ENCODE assay signal across 31 mouse cellular contexts in the genomic region with DNA sequence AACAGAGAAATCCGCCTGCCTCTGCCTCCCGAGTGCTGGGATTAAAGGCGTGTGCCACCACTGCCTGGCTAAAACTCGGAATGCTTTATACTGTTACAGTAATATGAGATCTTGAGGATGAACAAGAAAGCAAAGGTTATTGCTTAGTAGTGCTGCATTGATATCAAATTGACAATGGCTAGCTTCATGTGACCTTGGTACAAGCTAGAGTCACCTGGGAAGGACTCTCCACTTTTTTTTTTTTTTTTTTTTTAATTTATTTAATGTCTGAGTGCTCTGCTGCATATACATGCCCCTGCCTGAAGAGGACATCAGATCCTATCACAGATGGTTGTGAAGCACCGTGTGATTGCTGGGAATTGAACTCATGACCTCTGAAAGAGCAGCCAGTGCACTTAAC.
"Had no signal": no experiment of that assay in that cellular context is flagged by ENCODE, and none has a peak within 500 bp of the region (broad histone marks: within the 10 kb centered on the region; RNA-seq: fewer than 3 reads in every experiment).

No protein-coding gene starts in this region.

- H3K9me3 ChIP-seq: limb, embryonic 10.5 days; limb, embryonic 15.5 days; liver, embryonic 15.5 days; lung, embryonic 15.5 days; midbrain, embryonic 12.5 days; midbrain, embryonic 15.5 days; neural tube, embryonic 12.5 days had no signal

- H3K4me3 ChIP-seq: left cerebral cortex, adult 2 months; limb, embryonic 10.5 days; limb, embryonic 12.5 days; limb, embryonic 13.5 days; limb, embryonic 15.5 days; liver, embryonic 12.5 days; liver, embryonic 13.5 days; liver, embryonic 15.5 days; lung, embryonic 15.5 days; megakaryocyte, embryonic 14.5 days; midbrain, embryonic 10.5 days; midbrain, embryonic 12.5 days; midbrain, embryonic 13.5 days; midbrain, embryonic 15.5 days; myocyte; neural tube, embryonic 12.5 days had no signal

- H3K27ac ChIP-seq: left cerebral cortex, adult 2 months; limb, embryonic 10.5 days; limb, embryonic 12.5 days; limb, embryonic 13.5 days; limb, embryonic 15.5 days; liver, embryonic 12.5 days; liver, embryonic 13.5 days; liver, embryonic 14.5 days; liver, embryonic 15.5 days; lung, embryonic 15.5 days; macrophage; midbrain, embryonic 10.5 days; midbrain, embryonic 12.5 days; midbrain, embryonic 13.5 days; midbrain, embryonic 15.5 days; neural tube, embryonic 12.5 days had no signal

- H3K4me2 ChIP-seq: limb, embryonic 12.5 days; limb, embryonic 13.5 days; limb, embryonic 15.5 days; liver, embryonic 11.5 days; liver, embryonic 12.5 days; liver, embryonic 13.5 days; liver, embryonic 15.5 days; lung, embryonic 14.5 days; lung, embryonic 15.5 days; midbrain, embryonic 12.5 days; midbrain, embryonic 13.5 days; midbrain, embryonic 15.5 days; neural tube, embryonic 12.5 days had no signal

- H3K4me1 ChIP-seq: limb, embryonic 10.5 days; limb, embryonic 12.5 days; limb, embryonic 13.5 days; limb, embryonic 15.5 days; liver, embryonic 12.5 days; liver, embryonic 13.5 days; lung, embryonic 15.5 days; megakaryocyte, embryonic 14.5 days; midbrain, embryonic 10.5 days; midbrain, embryonic 12.5 days; midbrain, embryonic 13.5 days; midbrain, embryonic 15.5 days; neural tube, embryonic 12.5 days had no signal

- H3K9ac ChIP-seq: limb, embryonic 12.5 days; limb, embryonic 13.5 days; limb, embryonic 15.5 days; liver, embryonic 12.5 days; liver, embryonic 13.5 days; liver, embryonic 14.5 days; liver, embryonic 15.5 days; liver, postnatal 0 days; lung, embryonic 14.5 days; lung, embryonic 15.5 days; midbrain, embryonic 12.5 days; midbrain, embryonic 13.5 days; midbrain, embryonic 15.5 days; neural tube, embryonic 12.5 days had no signal

- ATAC-seq: liver, embryonic 12.5 days; liver, postnatal 0 days; lung, postnatal 0 days; midbrain, embryonic 13.5 days; midbrain, embryonic 15.5 days had no signal

- H3K27me3 ChIP-seq: limb, embryonic 12.5 days; limb, embryonic 13.5 days; limb, embryonic 15.5 days; liver, embryonic 12.5 days; liver, embryonic 13.5 days; liver, embryonic 15.5 days; lung, embryonic 15.5 days; megakaryocyte, embryonic 14.5 days; midbrain, embryonic 12.5 days; midbrain, embryonic 13.5 days; midbrain, embryonic 15.5 days; neural tube, embryonic 12.5 days had no signal

- DNase-seq: left cerebral cortex, postnatal 4 days; liver; liver, embryonic 13.5 days; liver, postnatal 0 days; lung, adult 18-20 months; lung, adult 2 months; lung, embryonic 14.5 days; lung, postnatal 10 days; lung, postnatal 14 days; lung, postnatal 36 days; lung, postnatal 4 days; midbrain, embryonic 14.5 days had no signal
